Mouse (Mus musculus) granulocyte monocyte progenitor cell, adult 5-6 weeks (primary cell): ENCODE data around the gene Tnf. TPM values are rescaled to one million over a fixed set of nuclear protein-coding genes. Genes with fewer than 3 reads are reported as not detected.
A peak's percentile ranks its signal among the peaks of the same experiment; 100 is the strongest.

Source experiments
- ATAC-seq: replicated peaks from 2 replicates; pipeline ENCODE4 v1.8.0; 2016; ENCODE audit warnings: mild to moderate bottlenecking, moderate TSS enrichment, inconsistent platforms; ENCODE audit not compliant: poor library complexity, severe bottlenecking
- total RNA-seq, 2 experiments: library from RNA; stranded (forward) in 1 of 2; stranded (reverse) in 1 of 2; fragments of 200-712, 200-1000 nt in 1 of 2; fragments of >200 nt in 1 of 2; fragmentation: Nextera tagmentation in 1 of 2; gene quantifications; 2 replicates each; pipeline ENCODE4 v1.2.3; 2014 to 2017

Tnf gene
- total RNA-seq (2014; fragmentation: Nextera tagmentation), result 5.9 and 12.2 TPM in 2 replicates
- total RNA-seq (2017), result 13.1 and 15.2 TPM in 2 replicates

DNA sequence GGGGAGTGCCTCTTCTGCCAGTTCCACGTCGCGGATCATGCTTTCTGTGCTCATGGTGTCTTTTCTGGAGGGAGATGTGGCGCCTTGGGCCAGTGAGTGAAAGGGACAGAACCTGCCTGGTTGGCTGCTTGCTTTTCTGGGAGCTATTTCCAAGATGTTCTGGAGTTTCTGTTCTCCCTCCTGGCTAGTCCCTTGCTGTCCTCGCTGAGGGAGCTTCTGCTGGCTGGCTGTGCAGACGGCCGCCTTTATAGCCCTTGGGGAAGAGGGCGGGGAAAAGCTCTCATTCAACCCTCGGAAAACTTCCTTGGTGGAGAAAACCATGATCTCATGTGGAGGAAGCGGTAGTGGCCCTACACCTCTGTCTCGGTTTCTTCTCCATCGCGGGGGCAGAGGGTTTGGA, at the start of gene Tnf:
TSS of gene Tnf (minus strand) at position 221 of the 400 bp plus-strand sequence.
- peak; percentile 58 for ATAC-seq

DNA sequence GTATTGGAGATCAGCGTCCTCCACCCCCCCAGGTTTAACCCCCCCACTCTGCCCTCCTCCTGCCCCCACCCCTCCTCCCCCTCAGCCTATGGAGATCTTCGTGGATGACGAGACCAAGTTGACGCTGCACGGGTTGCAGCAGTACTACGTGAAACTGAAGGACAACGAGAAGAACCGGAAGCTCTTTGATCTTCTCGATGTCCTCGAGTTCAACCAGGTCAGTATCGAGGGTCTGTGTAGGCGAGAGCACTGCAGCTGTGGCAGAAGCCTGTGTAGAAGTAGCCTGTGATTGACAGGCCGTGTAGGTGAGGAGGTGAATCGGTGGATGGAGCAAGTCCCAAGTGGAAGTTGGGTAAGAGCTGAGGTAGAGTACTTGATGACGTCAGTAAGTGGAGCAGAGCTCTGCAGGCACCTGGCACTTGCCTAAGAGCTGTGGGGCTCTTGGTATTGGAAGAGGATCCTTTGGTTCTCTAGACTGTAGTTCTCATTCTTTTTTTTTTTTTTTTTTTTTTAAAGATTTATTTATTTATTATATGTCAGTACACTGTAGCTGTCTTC, 49.4 kb upstream of the Tnf start:
- peak; percentile 59 for ATAC-seq

DNA sequence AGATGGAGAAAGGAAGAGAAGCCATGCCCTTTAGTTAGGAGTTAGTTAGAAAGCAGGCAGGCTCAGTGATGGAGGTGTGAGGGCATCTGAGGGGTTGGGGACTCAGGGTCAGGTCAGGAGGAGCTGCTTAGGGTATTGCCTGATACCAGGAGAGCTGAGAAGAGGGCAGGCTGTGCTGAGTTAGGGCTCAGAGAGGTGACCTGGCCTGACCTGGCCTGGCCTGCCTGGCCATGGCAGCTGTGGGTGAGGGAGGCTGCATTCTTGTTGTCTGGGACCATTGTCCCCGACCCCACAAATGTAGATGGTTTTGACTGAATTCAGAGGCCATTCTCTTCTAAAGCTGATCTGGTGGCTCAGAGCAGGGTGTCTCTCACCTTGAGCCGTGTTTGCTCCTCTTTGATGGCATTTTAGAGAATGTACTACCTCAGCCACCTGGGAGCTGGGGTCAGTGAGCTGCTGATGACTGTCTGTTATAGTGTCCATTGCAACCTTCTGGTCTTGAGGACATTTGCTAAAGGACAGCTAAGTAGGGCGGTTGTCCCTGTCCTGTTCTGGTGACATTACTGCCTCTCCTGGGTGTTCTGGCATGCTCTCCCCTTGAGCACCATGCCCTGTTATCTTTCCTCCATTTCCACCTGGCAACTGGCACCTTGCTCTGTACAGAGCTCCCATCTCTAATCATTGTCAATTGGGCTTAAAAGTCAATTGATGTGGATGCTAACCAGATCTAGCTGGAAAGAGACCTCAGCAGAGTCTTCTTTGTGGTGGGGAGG, 48.7 kb upstream of the Tnf start:
- no peak for ATAC-seq

DNA sequence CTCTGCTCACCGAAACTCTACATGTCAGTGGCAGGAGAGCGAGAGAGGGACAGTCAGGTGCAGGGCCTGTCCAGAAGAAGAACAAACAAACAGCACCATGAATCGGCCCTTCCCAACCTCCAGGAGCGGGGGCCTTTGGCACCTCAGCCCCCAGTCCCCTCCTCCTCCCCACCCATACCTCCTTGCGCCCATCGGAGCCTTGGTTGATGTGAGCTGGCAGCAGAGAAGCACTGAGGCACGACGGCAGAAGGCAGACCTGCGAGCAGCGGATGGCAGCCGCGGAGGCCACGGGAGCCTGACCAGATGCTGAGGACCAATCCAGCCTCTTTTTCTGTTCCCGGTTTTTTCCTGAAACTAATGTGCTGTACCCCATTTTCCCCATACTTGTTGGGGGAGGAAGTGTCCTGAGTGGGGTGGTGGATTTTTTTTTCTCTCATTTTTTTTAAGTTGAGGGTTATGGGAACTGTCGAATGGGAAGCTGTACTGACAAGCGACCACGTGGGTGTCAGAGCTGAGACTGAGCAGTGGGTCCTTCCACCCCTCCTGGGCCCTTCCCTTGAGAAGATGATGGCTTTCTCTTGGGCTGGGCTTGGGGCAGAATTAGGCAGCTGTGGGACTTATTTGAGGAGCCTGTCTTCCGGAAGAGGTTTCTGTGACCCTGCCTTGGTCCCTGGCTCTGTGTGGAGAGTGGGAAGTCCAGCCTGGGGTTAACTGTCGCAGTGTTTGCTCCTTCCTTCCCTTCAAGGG, 47.8 kb upstream of the Tnf start:
- ATAC-seq, result no peak

DNA sequence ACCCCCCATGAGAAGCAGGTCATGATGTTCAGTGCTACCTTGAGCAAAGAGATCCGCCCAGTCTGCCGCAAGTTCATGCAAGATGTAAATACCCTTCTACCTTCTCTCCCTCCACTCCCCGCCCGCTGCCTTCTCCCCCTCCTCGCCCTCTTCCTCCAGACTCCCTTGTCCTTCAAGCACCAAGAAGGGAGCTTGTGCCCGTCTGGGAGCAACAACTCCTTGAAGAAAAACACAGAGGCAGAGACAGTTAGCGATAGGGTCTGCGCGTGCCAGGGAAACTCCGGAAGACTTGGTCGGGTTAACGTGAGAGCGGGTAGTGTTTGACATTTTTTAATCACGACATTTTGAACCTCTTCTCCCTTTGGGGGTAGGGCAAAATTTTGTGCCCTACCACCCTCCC, 47.2 kb upstream of the Tnf start:
- no peak for ATAC-seq

DNA sequence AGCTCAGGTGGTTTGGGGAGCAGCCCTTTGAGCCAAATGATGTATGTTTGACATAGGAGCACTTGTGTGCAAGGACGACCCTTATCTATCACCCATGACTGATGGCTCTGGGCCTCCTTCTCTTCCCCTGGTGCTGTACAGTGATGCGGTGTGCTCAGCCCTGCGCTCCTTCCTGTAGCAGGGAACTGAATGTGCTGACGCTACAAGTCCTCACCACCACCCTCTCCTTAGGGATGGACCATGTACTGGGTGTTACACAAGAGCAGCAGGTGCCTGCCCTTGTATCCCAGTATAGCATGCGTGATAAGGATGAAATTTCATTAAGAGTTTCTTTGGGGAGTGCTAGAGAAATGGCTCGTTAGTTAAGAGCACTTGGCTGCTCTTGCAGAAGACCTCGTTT, 45.3 kb upstream of the Tnf start:
- no peak for ATAC-seq

DNA sequence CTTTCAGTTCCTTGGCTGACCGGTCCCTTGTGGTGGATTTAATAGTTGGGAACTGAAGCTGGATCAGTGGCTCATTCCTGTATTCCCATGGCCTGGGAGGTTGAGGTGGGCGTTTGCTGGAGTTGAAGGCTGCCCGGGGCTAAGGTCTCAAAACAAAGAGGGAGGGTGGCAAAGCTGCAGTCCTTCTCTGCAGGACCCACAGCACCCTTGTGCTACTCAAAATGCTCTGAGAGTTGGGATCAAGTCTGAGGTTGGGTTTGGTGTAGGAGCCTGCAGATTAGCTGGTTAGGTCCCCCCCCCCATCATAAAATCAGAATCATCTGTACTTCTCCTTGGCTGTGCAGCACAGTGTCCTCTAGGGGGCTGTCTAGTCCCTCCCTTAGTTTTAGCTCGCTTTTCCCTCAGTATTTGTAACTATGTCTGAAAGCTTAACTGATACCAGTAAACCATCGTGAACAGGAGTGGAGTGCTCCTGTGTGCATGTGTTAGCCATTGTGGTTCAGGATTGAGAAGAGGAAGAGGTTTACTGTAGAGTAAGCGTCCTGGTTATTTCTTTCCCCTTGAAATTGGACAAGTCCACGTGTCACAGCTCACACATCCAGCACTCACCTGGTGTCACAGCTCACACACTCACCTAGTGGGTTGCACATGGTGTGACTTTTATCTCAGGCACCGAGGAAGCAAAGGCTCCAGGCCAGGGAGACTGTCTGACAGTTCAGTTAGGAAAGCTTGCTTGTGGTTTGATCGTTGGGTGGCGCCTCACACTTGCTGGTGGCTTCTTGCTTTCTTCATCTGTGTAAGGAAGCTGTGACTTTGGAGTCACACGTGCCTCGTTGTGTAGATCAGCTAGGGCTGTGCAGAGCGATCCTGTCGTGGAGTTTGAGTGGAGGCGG, 44.2 kb upstream of the Tnf start:
- no peak for ATAC-seq

DNA sequence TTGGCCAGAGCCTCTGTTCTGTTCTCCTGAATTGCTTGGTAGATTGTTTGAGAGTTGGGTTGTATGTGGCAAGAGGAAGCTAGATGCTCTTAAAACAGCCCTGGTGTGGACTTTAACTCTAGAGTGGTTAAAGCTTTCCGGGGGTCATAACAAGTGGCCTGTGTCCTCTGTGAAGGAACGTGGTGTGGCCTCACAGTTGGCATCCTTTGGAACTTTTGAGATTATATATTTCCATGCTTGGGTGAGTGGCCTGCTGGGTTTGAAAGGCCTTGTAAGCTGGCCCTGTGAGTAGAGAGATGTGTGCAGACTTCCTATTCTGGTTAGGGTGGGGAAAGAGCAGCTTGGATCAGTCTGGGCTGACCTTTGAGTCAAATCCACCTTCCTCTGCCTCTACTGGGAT, 43.2 kb upstream of the Tnf start:
- ATAC-seq, result no peak

DNA sequence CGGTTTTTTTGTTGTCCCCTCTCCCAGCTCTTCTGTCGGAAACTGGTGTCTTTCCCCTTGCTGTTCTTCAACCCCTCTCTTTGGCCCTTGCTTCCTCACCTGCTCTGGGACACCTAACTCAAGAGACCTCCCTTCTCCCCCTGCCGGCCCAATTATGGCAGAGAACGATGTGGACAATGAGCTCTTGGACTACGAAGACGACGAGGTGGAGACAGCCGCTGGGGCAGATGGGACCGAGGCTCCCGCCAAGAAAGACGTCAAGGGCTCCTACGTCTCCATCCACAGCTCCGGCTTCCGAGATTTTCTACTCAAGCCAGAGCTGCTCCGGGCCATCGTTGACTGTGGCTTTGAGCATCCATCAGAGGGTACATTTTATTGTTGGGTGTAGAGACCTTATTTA, 41.3 kb upstream of the Tnf start:
- no peak for ATAC-seq

DNA sequence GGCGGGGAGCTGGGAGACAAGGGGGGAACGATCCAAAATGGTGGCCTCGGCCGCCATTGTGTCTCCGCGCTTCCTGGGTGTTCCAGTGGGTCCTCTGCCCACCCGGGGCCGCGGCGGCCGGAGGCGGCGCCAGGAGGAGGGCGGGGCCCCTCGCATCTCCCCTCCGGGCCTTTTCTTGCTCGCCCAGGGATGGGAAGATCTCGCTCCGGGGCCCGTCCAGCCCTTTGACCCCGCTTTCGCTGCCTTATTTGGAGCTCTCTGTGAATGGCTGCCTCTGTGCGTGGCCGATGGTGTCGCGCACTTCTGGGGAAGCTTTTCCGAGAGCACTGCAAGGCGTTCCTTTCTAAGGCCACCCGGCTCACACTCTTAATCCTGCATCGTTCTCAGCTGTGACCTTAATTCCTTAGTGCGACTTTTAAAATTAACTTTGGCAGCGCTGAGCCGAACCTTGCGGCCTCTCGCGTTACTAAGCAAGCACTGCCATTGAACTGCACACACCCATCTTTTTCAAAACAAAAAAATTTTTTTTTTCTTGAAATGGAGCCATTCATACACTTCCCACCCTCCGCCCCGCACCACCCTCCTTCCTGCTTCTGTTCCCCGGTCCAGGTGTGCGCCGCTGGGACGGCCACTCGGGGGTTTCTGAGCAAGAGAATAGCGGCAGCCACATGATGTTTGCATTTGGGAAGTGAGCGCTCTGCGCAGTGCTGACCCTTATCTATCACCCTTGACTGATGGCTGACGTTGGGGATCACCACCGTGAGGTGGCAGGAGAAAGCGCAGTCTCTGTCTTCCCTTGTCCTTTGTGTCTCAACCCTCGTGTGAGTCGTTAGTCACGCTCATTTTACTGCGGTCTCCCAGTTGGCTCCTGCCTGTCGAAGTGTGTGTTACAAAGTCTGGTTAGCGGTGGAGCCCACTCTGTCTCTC, 40.5 kb upstream of the Tnf start:
- ATAC-seq, result peak; percentile 53

DNA sequence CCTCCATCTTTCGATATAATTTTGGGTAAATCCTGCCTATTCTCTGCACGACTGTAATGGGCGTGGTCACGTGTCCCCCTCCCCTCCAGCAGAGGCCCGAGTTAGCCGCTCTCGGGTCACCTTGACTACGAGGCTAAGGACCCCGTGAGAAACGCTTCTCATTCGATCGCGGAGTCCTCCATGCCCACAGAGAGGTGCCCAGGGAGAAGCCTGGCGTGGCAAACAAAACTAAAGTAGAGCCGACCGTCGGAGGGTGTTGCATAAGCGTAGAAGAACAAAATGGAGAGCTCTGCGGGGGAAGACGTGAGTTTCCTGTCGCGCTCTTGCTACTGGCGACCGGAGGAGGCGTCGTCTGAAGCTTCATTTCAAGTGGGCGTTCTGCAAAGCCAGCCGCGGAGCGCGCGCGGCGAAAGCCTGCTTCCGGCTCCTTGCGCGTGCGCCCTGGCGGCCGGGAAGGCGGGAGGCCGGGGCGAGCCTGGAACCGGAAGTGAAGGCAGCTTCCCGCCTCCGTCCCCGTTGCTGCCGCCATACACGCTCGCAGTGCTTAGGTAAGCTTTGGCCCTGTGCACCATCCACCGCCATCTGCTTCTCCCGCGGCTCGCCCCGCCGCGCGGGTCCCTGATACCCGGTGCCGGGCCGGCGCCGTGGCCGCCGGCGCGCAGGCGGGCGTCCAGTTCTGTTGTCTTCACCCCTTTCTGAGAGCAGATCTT, 39.7 kb upstream of the Tnf start, which contains the start of gene Ddx39b:
TSS of gene Ddx39b (plus strand) at position 442 of the 710 bp plus-strand sequence.
- ATAC-seq, result peak; percentile 54

DNA sequence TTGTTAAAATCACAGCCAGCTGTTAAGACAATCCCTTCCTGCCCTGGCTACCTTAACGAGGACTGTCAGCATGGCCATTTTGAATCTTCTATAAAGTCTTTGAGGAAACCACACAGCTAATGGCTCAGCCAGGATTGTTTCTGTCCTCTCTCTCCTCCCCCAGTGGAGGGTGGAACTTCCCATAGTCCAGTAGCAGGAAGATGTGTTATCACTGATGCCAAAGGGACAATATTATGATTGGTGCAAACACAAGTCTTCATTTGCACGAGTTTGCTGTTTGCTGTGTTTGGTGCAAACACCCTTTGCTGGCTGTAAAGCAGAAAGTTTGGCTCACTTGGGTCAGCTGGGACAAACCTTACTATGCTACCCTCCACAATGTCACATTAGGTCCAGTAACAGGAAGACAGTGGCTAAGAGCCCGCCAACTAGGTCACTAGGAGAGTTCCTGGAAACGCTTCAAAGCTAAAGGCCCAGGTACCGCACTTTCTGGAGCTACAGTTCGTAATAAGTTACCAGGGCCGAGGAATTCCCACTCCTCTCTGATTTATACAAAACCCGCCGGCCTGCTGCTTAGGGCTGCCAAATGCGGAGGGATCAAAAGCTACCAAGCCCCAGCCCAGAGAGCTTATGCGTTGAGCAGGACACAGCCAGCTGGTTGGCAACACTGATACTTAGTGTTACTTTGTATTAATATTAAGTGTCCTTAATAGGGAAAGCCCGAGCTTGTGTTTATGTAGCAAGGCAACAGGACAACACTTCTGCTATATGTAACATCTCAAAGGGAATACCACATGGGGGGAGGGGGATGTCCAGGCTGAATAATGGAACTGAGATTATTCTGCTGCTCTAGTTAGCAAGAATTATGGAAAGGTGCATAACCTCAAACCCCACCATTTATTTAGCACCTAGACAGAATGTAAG, 38.8 kb upstream of the Tnf start:
- ATAC-seq, result no peak

DNA sequence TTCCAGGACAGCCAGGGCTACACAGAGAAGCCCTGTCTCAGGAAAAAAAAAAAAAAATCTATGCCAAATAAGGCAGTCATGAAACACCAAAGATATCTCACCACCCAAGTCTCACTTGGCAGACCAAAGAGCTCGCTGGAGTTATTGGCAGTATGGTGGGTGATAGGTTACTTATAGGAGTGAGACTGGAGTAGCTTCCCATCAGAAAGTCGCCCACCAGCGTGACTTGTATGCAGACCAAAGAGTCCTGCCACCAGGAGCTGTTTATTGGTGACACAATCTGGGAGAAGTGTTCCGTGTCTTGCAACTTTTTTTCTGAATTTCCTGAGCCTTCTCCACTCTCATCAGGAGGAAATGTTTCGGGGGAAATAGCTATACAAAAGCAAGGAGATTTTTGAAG, 37.9 kb upstream of the Tnf start:
- ATAC-seq, result no peak

DNA sequence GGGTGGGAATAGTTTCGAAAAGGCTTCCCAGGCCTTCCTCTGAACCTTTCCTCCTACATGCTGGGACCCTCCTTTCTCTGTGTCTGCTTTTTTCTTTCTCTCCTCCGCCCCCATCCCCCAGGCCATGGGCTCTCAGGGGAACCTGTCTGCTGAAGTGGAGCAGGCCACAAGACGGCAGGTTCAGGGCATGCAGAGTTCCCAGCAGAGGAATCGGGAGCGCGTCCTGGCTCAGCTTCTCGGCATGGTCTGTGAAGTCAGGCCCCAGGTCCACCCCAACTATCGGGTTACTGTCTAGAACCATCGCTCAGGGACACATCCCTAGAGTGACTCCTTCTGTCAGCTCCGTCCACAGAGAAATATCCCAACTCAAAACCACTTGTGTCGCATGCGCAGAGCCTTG, 35.7 kb upstream of the Tnf start:
- ATAC-seq, result no peak

DNA sequence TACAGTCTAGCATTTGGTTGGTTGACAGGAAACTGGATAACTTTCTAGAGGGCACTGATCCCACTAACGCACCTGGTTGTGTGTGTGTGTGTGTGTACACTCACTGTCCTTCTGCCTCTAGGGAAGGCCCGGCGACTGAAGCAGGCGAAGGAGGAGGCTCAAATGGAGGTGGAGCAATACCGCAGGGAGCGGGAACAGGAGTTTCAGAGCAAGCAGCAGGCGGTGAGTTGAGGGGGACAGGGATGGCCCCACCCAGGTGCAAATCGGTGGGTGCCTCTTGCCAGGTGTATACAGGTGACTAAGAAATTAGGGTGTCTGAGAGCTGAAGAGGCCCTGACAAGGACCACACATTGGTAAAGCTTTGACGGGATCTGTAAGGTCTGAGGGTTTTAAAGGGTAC, 35.2 kb upstream of the Tnf start:
- ATAC-seq, result no peak

DNA sequence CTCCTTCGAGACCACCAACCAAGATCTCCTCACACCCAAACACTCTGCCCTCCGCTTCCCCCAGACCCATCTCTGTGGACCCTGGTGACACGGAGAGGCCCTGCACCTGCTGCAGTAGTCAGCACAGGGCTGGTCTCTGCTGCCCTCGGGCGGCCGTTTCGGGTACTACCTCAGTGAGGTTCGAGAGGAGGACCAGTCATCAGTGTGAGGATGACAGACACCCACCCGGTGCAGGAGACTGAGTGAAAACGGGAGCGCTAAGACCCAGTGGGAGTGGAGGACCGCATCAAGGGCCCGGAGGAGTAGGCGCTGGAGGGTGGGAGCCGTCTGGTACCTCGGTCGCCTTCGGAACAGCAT, 34.6 kb upstream of the Tnf start:
- peak; percentile 64 for ATAC-seq

DNA sequence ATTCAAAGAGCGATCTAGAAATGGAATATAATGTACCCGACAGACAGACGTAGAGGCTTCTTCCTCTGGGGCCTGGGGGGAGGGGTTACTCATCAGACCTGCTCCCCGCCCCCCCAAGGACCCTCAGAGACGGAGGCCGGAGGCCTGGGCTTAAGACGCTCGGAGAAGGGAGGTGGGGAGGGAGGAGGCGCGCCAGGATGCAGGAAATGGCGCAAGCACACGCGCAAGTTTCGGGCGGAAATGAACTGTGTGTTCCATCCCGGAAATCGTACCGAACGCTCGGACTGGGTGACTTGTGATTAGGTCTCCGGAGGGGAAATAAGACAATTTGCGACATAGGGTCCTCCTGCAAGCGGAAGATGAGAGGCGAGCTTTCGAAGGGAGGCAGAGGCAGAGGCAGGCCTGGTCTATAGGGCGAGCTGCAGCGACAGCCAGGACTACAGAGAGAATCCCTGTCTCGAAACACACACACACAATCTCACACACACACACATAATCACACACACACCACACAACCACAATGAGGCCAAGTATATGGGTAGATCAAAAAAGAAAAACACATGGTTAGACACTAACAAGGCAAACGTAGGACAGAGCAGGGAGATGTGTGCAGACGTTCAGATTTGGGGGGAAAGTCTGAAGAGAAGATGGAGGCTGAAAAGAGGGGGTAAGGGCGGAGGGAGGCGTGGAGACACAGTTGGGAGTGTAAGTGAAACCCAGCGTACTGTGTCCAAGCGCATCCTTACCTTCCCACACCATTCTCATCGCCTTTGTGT, 34.0 kb upstream of the Tnf start, which contains the start of gene Nfkbil1:
TSS of gene Nfkbil1 (minus strand) at position 179 of the 776 bp plus-strand sequence.
- peak; percentile 68 for ATAC-seq
